Mouse (Mus musculus): ENCODE results near the gene Ifitm5. TPM values are rescaled to one million over a fixed set of nuclear protein-coding genes. Genes with fewer than 3 reads are reported as not detected.
"Not testable (repeated sequence)": the region's sequence is repeated elsewhere in the genome, so short reads cannot be mapped to it uniquely, and the experiment has no call there.

The Ifitm5 gene
- polyA plus RNA-seq (2015; fragmentation: Nextera tagmentation; extraction: Ambion mirVana), result 0.22 and 0.27 TPM in 2 replicates

DNA sequence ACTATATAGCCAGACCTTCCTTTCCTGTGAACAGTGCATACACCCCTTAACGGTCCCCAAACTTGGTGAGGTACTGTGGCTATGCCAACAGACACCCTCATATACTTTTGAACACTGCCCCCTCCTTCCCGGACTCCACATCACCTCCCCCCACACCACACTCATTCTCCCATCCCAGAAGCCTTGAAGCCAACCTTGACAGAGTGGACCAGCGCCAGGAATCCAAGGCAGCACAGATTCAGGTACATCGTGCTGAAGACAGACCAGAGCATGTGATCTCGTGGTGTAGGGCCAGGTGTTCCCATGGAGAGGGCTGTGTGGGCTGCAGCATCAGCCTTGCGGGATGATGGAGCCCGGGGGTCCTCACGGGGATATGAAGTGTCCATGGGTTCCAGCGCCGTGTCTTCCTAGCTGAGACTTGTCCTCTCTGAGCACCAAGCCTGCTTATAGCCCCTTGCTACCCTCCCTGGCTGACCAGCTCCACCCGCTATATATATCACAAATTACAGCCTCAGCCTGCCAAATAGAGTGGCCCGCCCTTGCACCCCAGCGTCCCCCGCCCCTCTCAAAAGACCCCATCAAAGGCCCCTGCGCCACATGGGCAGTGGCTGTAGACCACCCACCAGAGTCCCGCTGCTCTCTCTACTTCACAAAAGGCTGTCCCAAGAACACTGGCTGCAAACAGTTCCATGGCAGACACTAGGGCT, at the start of gene Ifitm5:
Gene Ifitm5, minus strand, starts transcription at position 468 of the 707 bp plus-strand sequence.
- no peaks in the 10 kb centered on the region for H3K27me3 ChIP-seq
- no peak within 1 kb of the TSS for H3K4me2 ChIP-seq (replicated peaks)
- no peak within 1 kb of the TSS for H3K4me3 ChIP-seq (replicated peaks)
- H3K9ac ChIP-seq (replicated peaks), result no peak within 1 kb of the TSS
- H3K9me3 ChIP-seq, result no peaks in the 10 kb centered on the region
- no peak for ATAC-seq
- H3K36me3 ChIP-seq, result 0 out of 2 replicates have a peak, but pooled peaks cover 5% of the 10 kb centered on the region
- WGBS, result 78% methylated on average over 16 of the region's 16 CpGs
- H3K27ac ChIP-seq, result no peak within 1 kb of the TSS
- H3K4me1 ChIP-seq (replicated peaks), result peaks cover 23% of the 10 kb centered on the region

DNA sequence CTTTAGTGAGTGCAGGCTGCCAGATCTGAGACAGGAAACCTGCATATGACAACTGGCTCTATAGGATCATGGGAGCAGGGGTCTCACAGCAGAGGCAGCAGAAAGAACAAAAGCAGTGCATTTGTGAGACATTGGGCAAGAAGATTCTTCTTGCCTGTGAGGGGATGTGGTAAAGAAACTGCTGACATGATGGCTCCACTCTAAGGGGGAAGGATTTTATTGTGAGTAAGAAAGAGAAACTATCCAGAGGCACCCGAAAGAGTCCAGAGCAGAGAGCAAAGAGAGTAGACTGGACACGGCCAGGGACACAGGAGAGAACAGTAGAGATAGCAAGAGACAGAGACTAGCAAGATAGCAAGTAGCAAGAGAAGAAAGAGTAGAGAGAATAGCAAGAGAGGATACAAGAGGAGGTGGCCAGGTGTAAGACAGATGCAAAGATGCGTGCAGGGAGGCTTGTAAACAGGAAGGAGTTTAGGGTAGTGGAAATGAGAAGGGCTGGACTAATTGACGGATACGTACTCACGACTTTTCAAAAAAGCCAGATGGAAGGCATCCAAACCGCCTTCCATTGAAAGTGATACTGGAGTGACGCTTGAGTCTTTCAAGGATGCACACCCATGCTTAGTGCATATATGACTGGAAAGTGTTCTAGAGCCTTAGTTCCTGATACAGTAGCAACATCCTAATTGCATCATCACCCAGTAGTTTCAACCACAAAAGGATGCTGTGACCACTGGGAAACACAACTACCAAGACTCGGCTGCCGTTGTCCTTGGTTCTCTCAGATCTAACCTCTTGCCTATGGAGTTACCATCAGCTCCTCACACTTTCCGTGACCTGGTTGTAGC, 49.0 kb upstream of the Ifitm5 start:
- no peak for ATAC-seq
- WGBS, result 95% methylated on average over 11 of the region's 11 CpGs
- H3K4me1 ChIP-seq (replicated peaks), result no peaks in the 10 kb centered on the region

DNA sequence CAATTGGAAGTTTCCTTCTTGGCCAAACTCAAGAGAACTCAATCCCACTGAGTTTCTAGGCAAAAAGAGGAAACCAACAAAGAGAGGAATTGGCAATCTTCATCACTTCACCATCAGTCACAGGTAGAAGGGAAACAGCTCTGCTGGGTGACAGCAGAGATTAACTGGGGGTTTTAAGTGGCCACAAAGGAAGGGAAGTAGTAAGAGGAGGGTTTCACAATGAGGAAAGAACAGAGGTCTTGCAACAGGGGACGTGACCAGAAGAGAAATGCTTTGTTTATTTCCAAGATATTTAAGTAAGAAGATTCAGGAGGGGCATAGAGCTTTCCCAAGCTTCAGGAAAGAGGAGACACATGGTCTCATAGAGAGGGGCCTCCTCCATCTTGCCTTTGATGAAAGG, 47.7 kb upstream of the Ifitm5 start:
- no peak for ATAC-seq
- Histone ChIP-seq H3K9ac (replicated peaks) (no peak overlapping the region), H3K27ac (no peak overlapping the region), H3K36me3 (no peaks in the 10 kb centered on the region), H3K4me3 (replicated peaks) (no peak overlapping the region), H3K4me1 (replicated peaks) (no peaks in the 10 kb centered on the region), H3K27me3 (no peaks in the 10 kb centered on the region), H3K4me2 (replicated peaks) (no peak overlapping the region), H3K9me3 (no peaks in the 10 kb centered on the region)
- WGBS, result 61% methylated on average over 1 of the region's 1 CpGs

More for the DNA sequence above, 49.0 kb upstream of the Ifitm5 start:
- Histone ChIP-seq H3K9me3 (no peaks in the 10 kb centered on the region), H3K4me3 (replicated peaks) (no peak overlapping the region), H3K27me3 (no peaks in the 10 kb centered on the region), H3K27ac (no peak overlapping the region), H3K36me3 (no peaks in the 10 kb centered on the region), H3K4me2 (replicated peaks) (no peak overlapping the region), H3K9ac (replicated peaks) (no peak overlapping the region)

DNA sequence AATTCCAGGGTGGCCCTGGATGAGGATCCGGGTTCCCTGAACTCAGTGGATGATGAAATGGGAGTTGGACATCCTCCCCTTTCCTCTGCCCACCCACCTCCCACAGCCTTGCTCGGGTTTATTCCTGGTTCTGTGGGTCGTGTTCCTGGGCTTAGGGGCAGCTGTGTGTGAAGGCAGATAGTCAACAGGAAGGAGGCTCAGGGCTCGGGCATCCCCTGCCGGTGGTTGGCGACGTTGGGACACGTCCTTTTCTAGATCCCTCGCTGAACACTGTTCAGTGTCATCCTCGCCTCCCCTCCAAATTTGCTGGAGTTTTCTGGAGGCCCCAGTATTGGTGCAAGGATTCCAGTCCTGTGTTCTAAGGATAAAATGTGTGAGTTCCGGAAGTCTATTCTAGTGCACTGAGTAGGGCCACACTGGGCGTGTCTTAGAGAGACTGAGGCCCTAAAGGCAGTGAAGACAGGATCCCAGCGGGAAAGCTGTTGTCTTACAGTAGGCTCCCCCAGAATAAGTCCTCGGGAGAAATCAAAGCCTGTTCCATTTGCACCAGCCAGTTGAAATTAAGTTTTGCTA, 41.1 kb upstream of the Ifitm5 start:
- Histone ChIP-seq H3K27me3 (no peaks in the 10 kb centered on the region), H3K4me1 (replicated peaks) (no peaks in the 10 kb centered on the region), H3K27ac (no peak overlapping the region), H3K9me3 (no peaks in the 10 kb centered on the region), H3K36me3 (no peaks in the 10 kb centered on the region), H3K4me2 (replicated peaks) (no peak overlapping the region), H3K4me3 (replicated peaks) (no peak overlapping the region), H3K9ac (replicated peaks) (no peak overlapping the region)
- no peak for ATAC-seq
- WGBS, result 86% methylated on average over 14 of the region's 14 CpGs

DNA sequence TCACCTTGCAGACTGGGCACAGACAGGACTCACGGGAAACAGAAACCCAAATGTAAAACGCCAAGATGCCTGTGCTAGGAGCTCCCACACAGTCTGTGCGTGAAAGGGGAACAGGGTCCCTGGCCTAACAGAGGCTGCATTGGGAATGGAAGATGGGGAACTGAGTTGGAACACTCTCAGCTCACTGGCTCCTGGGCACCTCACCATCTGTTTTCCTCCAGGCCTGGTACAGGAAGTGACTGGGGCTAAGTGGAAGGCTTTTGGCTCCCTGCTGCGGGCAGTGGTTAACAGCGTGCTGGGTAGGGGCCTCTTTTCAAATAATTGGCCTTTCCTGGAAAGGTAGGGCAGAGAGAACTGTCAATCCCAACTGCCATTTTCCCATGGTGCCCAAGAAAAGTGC, 40.5 kb upstream of the Ifitm5 start:
- Histone ChIP-seq H3K4me1 (replicated peaks) (no peaks in the 10 kb centered on the region), H3K27me3 (no peaks in the 10 kb centered on the region), H3K9ac (replicated peaks) (no peak overlapping the region), H3K4me2 (replicated peaks) (no peak overlapping the region), H3K27ac (no peak overlapping the region), H3K9me3 (no peaks in the 10 kb centered on the region), H3K4me3 (replicated peaks) (no peak overlapping the region), H3K36me3 (no peaks in the 10 kb centered on the region)
- ATAC-seq, result no peak
- 83% methylated on average over 5 of the region's 5 CpGs for WGBS

DNA sequence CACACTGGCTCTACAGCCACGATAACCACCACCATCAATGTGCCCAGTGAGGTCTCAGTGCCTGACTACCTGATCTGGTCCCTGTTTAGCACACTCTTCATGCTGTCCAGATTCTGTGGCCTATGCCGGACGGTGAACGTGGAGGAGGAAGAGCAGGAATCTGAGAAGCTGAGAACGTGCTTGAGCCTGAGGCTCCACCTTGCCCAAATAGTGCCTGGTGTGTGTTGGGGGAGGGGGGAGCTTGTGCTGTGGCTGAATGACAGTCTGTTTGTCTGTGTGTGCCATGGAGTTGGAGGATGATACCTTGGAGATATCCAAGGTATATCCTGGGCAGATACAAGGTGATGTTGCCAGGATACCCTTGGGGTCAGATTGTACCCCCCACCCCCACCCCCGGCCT, 40.1 kb upstream of the Ifitm5 start:
- H3K4me1 ChIP-seq (replicated peaks), result no peaks in the 10 kb centered on the region
- H3K27ac ChIP-seq, result no peak overlapping the region
- no peak overlapping the region for H3K4me2 ChIP-seq (replicated peaks)
- no peaks in the 10 kb centered on the region for H3K27me3 ChIP-seq
- no peak overlapping the region for H3K4me3 ChIP-seq (replicated peaks)
- ATAC-seq, result no peak
- H3K9me3 ChIP-seq, result no peaks in the 10 kb centered on the region
- H3K36me3 ChIP-seq, result no peaks in the 10 kb centered on the region
- WGBS, result 73% methylated on average over 6 of the region's 6 CpGs
- H3K9ac ChIP-seq (replicated peaks), result no peak overlapping the region

DNA sequence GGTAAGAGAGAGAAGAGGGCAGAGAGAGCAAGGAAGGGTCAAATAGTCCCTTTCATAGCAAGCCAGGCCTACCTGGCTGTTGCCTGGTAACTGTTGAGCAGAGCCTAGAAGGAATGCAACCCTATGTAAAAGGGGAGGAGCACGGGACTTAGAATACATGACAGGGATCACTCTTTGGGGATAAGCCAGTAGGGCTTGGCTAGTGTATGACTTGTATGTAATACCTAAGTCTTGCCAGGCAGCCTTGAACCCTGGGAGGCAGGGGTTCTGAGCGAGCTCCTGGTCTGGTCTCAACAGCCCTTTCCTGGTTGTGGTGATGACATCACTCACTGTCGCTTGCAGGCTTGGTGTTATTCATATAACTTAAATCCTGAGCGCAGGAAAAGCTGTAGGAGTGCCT, 38.9 kb upstream of the Ifitm5 start:
- Histone ChIP-seq H3K4me2 (replicated peaks) (no peak overlapping the region), H3K4me1 (replicated peaks) (no peaks in the 10 kb centered on the region), H3K27me3 (no peaks in the 10 kb centered on the region), H3K27ac (no peak overlapping the region), H3K9ac (replicated peaks) (no peak overlapping the region), H3K36me3 (no peaks in the 10 kb centered on the region), H3K9me3 (no peaks in the 10 kb centered on the region), H3K4me3 (replicated peaks) (no peak overlapping the region)
- 73% methylated on average over 4 of the region's 4 CpGs for WGBS
- no peak for ATAC-seq

DNA sequence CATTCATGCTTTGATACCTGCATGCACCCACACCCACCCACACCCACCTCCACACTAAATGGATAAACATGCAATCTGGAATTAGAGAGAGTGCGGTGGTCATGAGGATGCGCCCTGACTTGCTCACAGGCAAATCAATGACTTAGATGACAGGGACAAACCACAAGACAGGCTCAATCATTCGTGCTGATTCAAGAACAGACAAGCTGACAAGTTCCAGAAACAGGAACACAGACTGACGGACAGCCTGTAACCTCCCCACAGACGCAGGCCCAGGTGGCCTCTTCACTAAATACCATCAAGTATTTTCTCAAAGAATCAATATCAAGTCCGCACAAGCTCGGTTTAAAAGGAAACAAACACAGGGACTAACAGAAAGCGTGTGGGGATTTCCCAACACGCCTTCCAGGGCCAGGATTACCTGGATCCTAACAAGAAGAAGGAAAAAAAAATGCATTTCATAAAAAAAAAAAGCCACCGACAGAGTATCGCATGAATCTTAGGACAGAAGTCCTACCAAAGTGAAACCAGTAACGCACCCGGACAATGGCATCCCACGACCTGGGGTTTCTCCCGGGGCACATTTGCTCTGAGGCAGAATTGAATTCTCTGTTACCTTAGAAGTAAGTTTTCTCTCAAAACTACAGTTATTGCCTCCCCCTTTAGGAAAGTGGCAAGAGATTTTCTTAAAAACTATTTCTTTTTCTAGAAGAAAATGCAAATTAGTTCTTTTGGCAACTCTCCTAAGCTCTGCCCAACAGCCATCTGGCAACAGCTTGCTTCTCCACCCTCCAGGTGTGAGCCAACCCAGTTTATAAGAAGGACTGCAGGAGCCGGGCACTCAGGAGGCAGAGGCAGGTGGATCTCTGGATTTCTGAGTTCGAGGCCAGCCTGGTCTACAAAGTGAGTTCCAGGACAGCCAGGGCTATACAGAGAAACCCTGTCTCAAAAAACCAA, 37.4 kb upstream of the Ifitm5 start:
- WGBS, result 87% methylated on average over 17 of the region's 17 CpGs
- no peaks in the 10 kb centered on the region for H3K27me3 ChIP-seq
- no peaks in the 10 kb centered on the region for H3K36me3 ChIP-seq
- no peak overlapping the region for H3K4me3 ChIP-seq (replicated peaks)
- H3K4me2 ChIP-seq (replicated peaks), result no peak overlapping the region
- no peaks in the 10 kb centered on the region for H3K4me1 ChIP-seq (replicated peaks)
- no peak for ATAC-seq
- H3K9ac ChIP-seq (replicated peaks), result no peak overlapping the region
- no peak overlapping the region for H3K27ac ChIP-seq
- H3K9me3 ChIP-seq, result no peaks in the 10 kb centered on the region

DNA sequence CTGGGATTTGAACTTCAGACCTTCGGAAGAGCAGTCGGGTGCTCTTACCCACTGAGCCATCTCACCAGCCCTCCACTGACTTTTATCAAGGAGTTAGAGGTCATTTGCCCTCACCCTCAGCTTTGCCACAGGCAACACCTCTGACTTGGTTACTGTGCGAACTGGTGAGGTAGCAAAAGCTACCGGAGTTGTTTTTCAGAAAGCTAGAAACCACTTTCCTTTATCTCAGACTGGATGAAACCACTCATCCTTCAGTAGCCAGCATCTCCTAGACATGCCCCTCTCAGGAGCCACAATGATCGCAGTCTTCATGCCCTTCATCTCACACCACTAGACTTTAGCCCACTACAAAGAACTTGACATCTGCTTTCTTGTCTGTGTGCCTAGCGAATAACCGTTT, 32.9 kb upstream of the Ifitm5 start:
- Histone ChIP-seq H3K4me2 (replicated peaks) (no peak overlapping the region), H3K9ac (replicated peaks) (no peak overlapping the region), H3K36me3 (no peaks in the 10 kb centered on the region), H3K27ac (no peak overlapping the region), H3K4me3 (replicated peaks) (no peak overlapping the region), H3K4me1 (replicated peaks) (no peaks in the 10 kb centered on the region), H3K9me3 (no peaks in the 10 kb centered on the region), H3K27me3 (no peaks in the 10 kb centered on the region)
- ATAC-seq, result no peak
- 91% methylated on average over 7 of the region's 7 CpGs for WGBS

DNA sequence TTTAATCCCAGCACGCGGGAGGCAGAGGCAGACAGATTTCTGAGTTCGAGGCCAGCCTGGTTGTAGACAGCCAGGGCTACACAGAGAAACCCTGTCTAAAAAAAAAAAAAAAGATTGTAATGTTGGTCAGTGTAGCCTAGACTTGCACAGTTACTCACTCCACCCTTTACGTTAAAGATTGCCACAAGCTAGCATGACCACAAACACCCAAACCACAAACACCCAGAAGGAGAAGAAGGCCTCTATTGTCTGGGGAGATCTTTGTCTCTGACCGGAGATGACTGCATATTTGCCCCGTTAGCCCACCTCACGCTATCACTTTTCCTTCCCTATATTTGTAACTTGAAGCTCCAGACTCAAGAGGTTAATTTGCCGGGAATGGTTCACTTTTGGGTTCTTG, 31.6 kb upstream of the Ifitm5 start:
- Histone ChIP-seq H3K9me3 (no peaks in the 10 kb centered on the region), H3K9ac (replicated peaks) (no peak overlapping the region), H3K27me3 (no peaks in the 10 kb centered on the region), H3K4me3 (replicated peaks) (no peak overlapping the region), H3K27ac (no peak overlapping the region), H3K36me3 (no peaks in the 10 kb centered on the region), H3K4me1 (replicated peaks) (no peaks in the 10 kb centered on the region), H3K4me2 (replicated peaks) (no peak overlapping the region)
- ATAC-seq, result no peak
- WGBS, result 95% methylated on average over 8 of the region's 8 CpGs

DNA sequence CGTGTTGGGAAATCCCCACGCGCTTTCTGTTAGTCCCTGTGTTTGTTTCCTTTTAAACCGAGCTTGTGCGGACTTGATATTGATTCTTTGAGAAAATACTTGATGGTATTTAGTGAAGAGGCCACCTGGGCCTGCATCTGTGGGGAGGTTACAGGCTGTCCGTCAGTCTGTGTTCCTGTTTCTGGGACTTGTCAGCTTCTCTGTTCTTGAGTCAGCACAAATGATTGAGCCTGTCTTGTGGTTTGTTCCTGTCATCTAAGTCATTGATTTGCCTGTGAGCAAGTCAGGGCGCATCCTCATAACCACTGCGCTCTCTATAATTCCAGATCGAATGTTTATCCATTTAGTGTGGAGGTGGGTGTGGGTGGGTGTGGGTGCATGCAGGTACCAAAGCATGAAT, 26.6 kb upstream of the Ifitm5 start:
- not testable (repeated sequence) for ATAC-seq; H3K27ac ChIP-seq; H3K36me3 ChIP-seq; H3K9ac ChIP-seq (replicated peaks); H3K4me3 ChIP-seq (replicated peaks); H3K4me2 ChIP-seq (replicated peaks); H3K4me1 ChIP-seq (replicated peaks); H3K27me3 ChIP-seq; H3K9me3 ChIP-seq
- 92% methylated on average over 9 of the region's 9 CpGs for WGBS

Data from midbrain, embryonic 13.5 days (tissue).